Mouse (Mus musculus): ENCODE results near the gene Farp2. TPM values are rescaled to one million over a fixed set of nuclear protein-coding genes. Genes with fewer than 3 reads are reported as not detected.

Gene Farp2
- polyA plus RNA-seq, 1 experiment, result not detected

GRCm38 (mm10) chr1:93669941-93670340, 158.1 kb downstream of the Farp2 start:
- no peaks in the 10 kb centered on the region for H3K36me3 ChIP-seq (ENCODE audit: control insufficient read depth)
- H3K27me3 ChIP-seq (ENCODE audit: control insufficient read depth), result no peaks in the 10 kb centered on the region
- H3K4me1 ChIP-seq (ENCODE audit: control insufficient read depth), result peaks cover 26% of the 10 kb centered on the region

More at GRCm38 (mm10) chr1:93669941-93670340, 158.1 kb downstream of the Farp2 start:
- Histone ChIP-seq H3K4me3 (replicated peaks) (no peak overlapping the region), H3K9me3 (ENCODE audit: control insufficient read depth, low read length) (peaks cover 5% of the 10 kb centered on the region; the same call in 1 of the 2 replicates)
- TF ChIP-seq TAL1 (IDR thresholded peaks at IDR 0.05; ENCODE audit: low read length) (no peak), GATA1 (IDR thresholded peaks at IDR 0.05; ENCODE audit: low read length) (no peak)

Other genes with a start within 250 kb of the Farp2 start
- 0.16 and 0.19 TPM in 2 replicates for gene Mterf4, start 206.2 kb upstream of the Farp2 start, polyA plus RNA-seq (2012)
- gene Ppp1r7, start 169.2 kb upstream of the Farp2 start, polyA plus RNA-seq (2012), result 1.4 and 1.7 TPM in 2 replicates
- gene Pask, start 168.6 kb upstream of the Farp2 start, polyA plus RNA-seq (2012), result 0.22 and 0.31 TPM in 2 replicates
- not detected in 2 replicates for gene Ano7, start 138.1 kb upstream of the Farp2 start, polyA plus RNA-seq (2012)
- 2.8 and 2.9 TPM in 2 replicates for gene Hdlbp, start 33.3 kb upstream of the Farp2 start, polyA plus RNA-seq (2012)
- 1.1 and 3.7 TPM in 2 replicates for gene Stk25, start 146.6 kb downstream of the Farp2 start, polyA plus RNA-seq (2012)
- 0.06 TPM in 1 of 2 replicates, not detected in the other for gene Bok, start 173.6 kb downstream of the Farp2 start, polyA plus RNA-seq (2012)
- gene Atg4b, start 239.4 kb downstream of the Farp2 start, polyA plus RNA-seq (2012), result 4.0 and 4.6 TPM in 2 replicates
- gene Thap4, start 242.8 kb downstream of the Farp2 start, polyA plus RNA-seq (2012), result 2.1 and 5.0 TPM in 2 replicates

All from erythroblast, embryonic 14.5 days (primary cell).